Mouse (Mus musculus): ENCODE measurements around the gene Synpo2. TPM values are rescaled to one million over a fixed set of nuclear protein-coding genes. Genes with fewer than 3 reads are reported as not detected.
A peak's percentile ranks its signal among the peaks of the same experiment; 100 is the strongest.

The Synpo2 gene
- polyA plus RNA-seq, 2 experiments = 0.03 to 0.04 TPM

DNA sequence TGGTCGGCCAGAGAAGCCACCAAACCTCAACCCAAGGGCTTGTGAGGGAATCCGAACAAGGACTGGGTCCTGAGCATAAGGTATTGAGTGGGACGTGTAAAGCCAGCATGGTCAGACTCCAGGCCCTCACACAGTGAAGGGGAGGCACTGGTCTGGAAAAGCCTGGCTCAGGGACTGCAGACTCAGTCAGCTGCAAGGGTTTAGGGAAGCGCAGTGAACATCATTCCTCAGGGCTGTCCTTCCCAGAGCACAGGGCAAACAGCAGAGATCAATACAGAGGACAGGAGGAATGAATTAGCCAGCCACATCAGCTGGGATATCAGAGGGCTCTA is 72.8 kb downstream of the Synpo2 start:
- DNase-seq (ENCODE audit: low read depth in 3 of 3, low spot score in 3 of 3) = no peak
- TF ChIP-seq CTCF (IDR thresholded peaks at IDR 0.05; ENCODE audit: low read depth) = no peak
- no peak for TF ChIP-seq EP300 (IDR thresholded peaks at IDR 0.05; ENCODE audit: low read depth)
- Histone ChIP-seq H3K4me3 (ENCODE audit: insufficient read depth in 1 of 2, low read depth in 2 of 2, low read length in 2 of 2) (no peak overlapping the region), H3K36me3 (replicated peaks; ENCODE audit: control insufficient read depth, insufficient read depth, low read depth) (no peaks in the 10 kb centered on the region), H3K9me3 (ENCODE audit: control insufficient read depth, low read length) (no peaks in the 10 kb centered on the region), H3K4me1 (replicated peaks; ENCODE audit: control insufficient read depth in 2 of 2, insufficient read depth in 2 of 2, low read length in 1 of 2) (peaks cover 0 to 3% of the 10 kb centered on the region in 2 experiments; a peak in 2 of 4 replicates), H3K9ac (replicated peaks) (no peak overlapping the region), H3K27me3 (ENCODE audit: control insufficient read depth, insufficient read depth, low read length) (no peaks in the 10 kb centered on the region), H3K27ac (no peak overlapping the region), H3K4me2 (ENCODE audit: low read depth) (no peak overlapping the region)
- ATAC-seq (ENCODE audit: insufficient read depth) = no peak
- 38% methylated on average over 4 of the region's 4 CpGs for WGBS (ENCODE audit: insufficient replicate concordance)

DNA sequence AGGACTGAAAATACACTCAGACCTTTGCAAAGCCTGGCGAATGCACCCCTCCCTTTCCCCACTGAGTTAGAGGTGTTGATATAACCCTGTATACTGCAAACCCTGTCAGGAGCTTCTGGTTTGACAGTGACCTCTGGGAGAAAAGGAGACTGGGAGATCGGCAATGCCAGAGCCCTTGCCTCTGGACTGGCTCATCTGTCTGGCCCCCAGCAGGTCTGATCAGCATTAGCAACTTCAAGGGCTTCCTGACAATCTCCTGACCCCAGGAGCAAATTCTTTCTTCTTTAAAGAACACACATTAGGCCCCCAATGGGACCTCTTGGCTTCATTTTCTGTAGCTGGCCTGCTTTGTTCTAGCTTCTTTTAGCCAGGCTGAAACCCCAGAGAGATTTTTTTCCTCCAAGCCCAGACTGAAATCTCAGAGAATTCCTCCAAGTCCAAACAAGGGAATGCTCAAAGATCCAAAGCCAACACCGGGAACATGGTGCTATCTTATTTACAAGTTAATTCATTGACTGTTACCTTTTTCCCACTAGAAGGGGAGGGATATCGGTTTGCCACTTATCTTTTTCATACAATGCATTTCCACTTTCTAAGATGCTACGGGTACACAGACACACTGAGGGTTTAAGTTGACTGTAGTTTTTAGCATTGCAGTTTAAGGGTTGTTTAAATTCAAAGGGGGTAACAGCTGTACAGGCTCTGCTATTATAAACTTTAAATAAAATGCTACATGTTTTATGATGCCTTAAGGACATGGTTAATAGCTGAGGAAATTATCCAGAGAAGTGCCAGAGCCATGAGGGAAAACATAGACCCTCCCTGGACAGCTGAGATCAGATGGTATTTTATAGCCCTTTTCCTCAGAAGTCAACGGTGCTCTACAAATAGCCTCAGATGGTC is 73.4 kb downstream of the Synpo2 start:
- peaks cover 0 to 3% of the 10 kb centered on the region in 2 experiments; a peak in 2 of 4 replicates for H3K4me1 ChIP-seq (replicated peaks; ENCODE audit: control insufficient read depth in 2 of 2, insufficient read depth in 2 of 2, low read length in 1 of 2)
- H3K9ac ChIP-seq (replicated peaks) = no peak overlapping the region
- no peak overlapping the region for H3K4me3 ChIP-seq (ENCODE audit: insufficient read depth in 1 of 2, low read depth in 2 of 2, low read length in 2 of 2)
- WGBS (ENCODE audit: insufficient replicate concordance) = 40% methylated on average over 6 of the region's 6 CpGs
- H3K27me3 ChIP-seq (ENCODE audit: control insufficient read depth, insufficient read depth, low read length) = no peaks in the 10 kb centered on the region
- no peak for TF ChIP-seq EP300 (IDR thresholded peaks at IDR 0.05; ENCODE audit: low read depth)
- TF ChIP-seq CTCF (IDR thresholded peaks at IDR 0.05; ENCODE audit: low read depth) = no peak
- ATAC-seq (ENCODE audit: insufficient read depth) (no peak), DNase-seq (ENCODE audit: low read depth in 3 of 3, low spot score in 3 of 3) (no peak)
- no peaks in the 10 kb centered on the region for H3K36me3 ChIP-seq (replicated peaks; ENCODE audit: control insufficient read depth, insufficient read depth, low read depth)
- no peaks in the 10 kb centered on the region for H3K9me3 ChIP-seq (ENCODE audit: control insufficient read depth, low read length)
- no peak overlapping the region for H3K27ac ChIP-seq
- no peak overlapping the region for H3K4me2 ChIP-seq (ENCODE audit: low read depth)

DNA sequence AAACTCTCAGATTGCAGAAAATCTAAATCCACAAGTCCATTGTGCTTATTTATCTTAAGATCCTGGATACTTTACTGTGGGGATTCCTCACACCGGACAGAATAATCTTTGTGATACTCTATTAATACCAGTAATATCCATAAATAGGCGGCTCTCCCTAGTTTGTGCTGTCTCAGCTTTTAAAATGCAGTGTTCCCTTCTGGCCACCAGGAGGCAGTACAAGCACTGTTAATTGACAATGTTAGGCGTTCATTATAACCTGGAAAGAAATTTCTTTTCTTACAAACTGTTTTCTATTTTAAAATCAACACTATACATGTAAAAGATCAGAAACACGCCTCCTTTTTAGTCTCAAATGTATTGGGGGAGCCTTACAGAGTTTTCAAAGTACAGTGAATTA is 75.2 kb downstream of the Synpo2 start:
- H3K36me3 ChIP-seq (replicated peaks; ENCODE audit: control insufficient read depth, insufficient read depth, low read depth) = no peaks in the 10 kb centered on the region
- DNase-seq (ENCODE audit: low read depth in 3 of 3, low spot score in 3 of 3) (peak in 2 of 3 experiments; percentile 6 to 20), ATAC-seq (ENCODE audit: insufficient read depth) (no peak)
- H3K9ac ChIP-seq (replicated peaks) = no peak overlapping the region
- H3K27ac ChIP-seq = no peak overlapping the region
- no peak overlapping the region for H3K4me3 ChIP-seq (ENCODE audit: insufficient read depth in 1 of 2, low read depth in 2 of 2, low read length in 2 of 2)
- H3K4me1 ChIP-seq (replicated peaks; ENCODE audit: control insufficient read depth in 2 of 2, insufficient read depth in 2 of 2, low read length in 1 of 2) = peaks cover 0 to 3% of the 10 kb centered on the region in 2 experiments; a peak in 2 of 4 replicates
- H3K9me3 ChIP-seq (ENCODE audit: control insufficient read depth, low read length) = no peaks in the 10 kb centered on the region
- no peak overlapping the region for H3K4me2 ChIP-seq (ENCODE audit: low read depth)
- no peaks in the 10 kb centered on the region for H3K27me3 ChIP-seq (ENCODE audit: control insufficient read depth, insufficient read depth, low read length)
- WGBS (ENCODE audit: insufficient replicate concordance) = 9% methylated on average over 4 of the region's 4 CpGs
- TF ChIP-seq CTCF (IDR thresholded peaks at IDR 0.05; ENCODE audit: low read depth) (peak; percentile 69), EP300 (IDR thresholded peaks at IDR 0.05; ENCODE audit: low read depth) (no peak)

DNA sequence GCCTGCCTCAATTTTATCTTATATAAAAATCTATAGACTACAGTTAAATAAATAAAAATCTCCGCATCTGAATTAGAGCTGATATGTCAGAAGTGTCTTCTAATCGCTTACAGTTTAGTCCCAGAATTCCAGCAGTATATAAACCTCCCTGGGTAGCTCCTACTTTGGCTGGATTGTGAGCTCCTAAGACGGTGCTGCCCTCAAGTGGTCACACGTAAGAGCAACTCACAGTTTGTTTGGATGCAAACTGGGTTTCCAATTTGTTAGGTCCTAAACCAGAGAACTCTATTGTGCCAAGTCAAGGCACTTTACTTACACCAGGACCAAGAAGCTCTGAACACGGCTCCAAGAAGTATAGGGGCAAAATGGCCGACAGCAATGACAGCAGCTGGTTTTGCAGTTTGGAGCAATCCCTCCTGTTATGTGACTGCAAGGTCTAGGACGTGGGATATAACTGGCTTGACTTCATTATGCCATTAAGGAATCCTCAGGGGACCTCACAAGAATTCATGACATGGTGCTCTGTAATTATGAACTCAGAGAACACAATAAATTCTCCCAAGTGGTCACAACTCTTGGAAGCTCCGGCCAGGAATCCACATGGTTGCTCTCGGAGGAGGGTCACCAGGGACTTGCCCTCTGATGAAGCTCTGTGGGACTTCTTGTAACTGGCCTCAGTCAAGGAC is 76.7 kb downstream of the Synpo2 start:
- Histone ChIP-seq H3K4me2 (ENCODE audit: low read depth) (no peak overlapping the region), H3K4me3 (ENCODE audit: insufficient read depth in 1 of 2, low read depth in 2 of 2, low read length in 2 of 2) (no peak overlapping the region), H3K9me3 (ENCODE audit: control insufficient read depth, low read length) (no peaks in the 10 kb centered on the region), H3K9ac (replicated peaks) (no peak overlapping the region), H3K27me3 (ENCODE audit: control insufficient read depth, insufficient read depth, low read length) (no peaks in the 10 kb centered on the region), H3K27ac (no peak overlapping the region), H3K36me3 (replicated peaks; ENCODE audit: control insufficient read depth, insufficient read depth, low read depth) (no peaks in the 10 kb centered on the region), H3K4me1 (replicated peaks; ENCODE audit: control insufficient read depth in 2 of 2, insufficient read depth in 2 of 2, low read length in 1 of 2) (peaks cover 0 to 3% of the 10 kb centered on the region in 2 experiments; a peak in 1 of 4 replicates)
- WGBS (ENCODE audit: insufficient replicate concordance) = 26% methylated on average over 9 of the region's 9 CpGs
- TF ChIP-seq CTCF (IDR thresholded peaks at IDR 0.05; ENCODE audit: low read depth) (peak; percentile 64), EP300 (IDR thresholded peaks at IDR 0.05; ENCODE audit: low read depth) (no peak)
- DNase-seq (ENCODE audit: low read depth in 3 of 3, low spot score in 3 of 3) = no peak
- ATAC-seq (ENCODE audit: insufficient read depth) = no peak

DNA sequence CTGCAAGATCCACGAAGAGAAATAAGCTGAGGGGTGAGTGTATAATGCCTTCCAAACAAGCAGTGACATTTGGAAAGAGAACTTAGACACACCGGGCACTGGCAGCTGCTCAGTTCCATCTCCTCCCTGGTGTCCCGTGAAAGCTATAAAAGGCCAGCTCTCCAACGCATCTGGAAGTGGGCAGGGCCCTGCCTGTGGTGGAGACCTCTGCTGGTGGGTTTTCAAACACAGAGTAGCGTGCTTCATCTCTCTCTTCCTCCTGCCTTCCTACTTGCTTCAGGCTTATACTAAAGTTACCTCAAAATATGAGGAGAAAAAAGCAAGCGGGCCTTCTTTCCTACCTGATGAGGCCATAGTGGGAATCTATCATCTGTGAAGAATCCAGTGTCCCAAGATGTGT is 77.4 kb downstream of the Synpo2 start:
- H3K9me3 ChIP-seq (ENCODE audit: control insufficient read depth, low read length) = no peaks in the 10 kb centered on the region
- no peak overlapping the region for H3K9ac ChIP-seq (replicated peaks)
- DNase-seq (ENCODE audit: low read depth in 3 of 3, low spot score in 3 of 3) = no peak
- H3K4me1 ChIP-seq (replicated peaks; ENCODE audit: control insufficient read depth in 2 of 2, insufficient read depth in 2 of 2, low read length in 1 of 2) = no peaks in the 10 kb centered on the region; a peak in 1 of 4 replicates
- peak; percentile 41 for TF ChIP-seq CTCF (IDR thresholded peaks at IDR 0.05; ENCODE audit: low read depth)
- no peak for TF ChIP-seq EP300 (IDR thresholded peaks at IDR 0.05; ENCODE audit: low read depth)
- H3K4me2 ChIP-seq (ENCODE audit: low read depth) = no peak overlapping the region
- H3K36me3 ChIP-seq (replicated peaks; ENCODE audit: control insufficient read depth, insufficient read depth, low read depth) = no peaks in the 10 kb centered on the region
- no peak overlapping the region for H3K4me3 ChIP-seq (ENCODE audit: insufficient read depth in 1 of 2, low read depth in 2 of 2, low read length in 2 of 2)
- WGBS (ENCODE audit: insufficient replicate concordance) = 29% methylated on average over 6 of the region's 6 CpGs
- ATAC-seq (ENCODE audit: insufficient read depth) = no peak
- H3K27ac ChIP-seq = no peak overlapping the region
- H3K27me3 ChIP-seq (ENCODE audit: control insufficient read depth, insufficient read depth, low read length) = no peaks in the 10 kb centered on the region

Data from liver, embryonic 14.5 days (tissue).